Mouse (Mus musculus) cerebral cortex, adult 2 months (tissue): ENCODE measurements around the gene Cxadr.

Source experiments
- WGBS: fragments of 180-500 bp; shearing (Covaris S2); methylation state at CpG from one replicate; pipeline ENCODE4 v1.1.7; 2018; 5-methylcytosine and 5-hydroxymethylcytosine counted together

The Cxadr gene

GRCm38 (mm10) chr16:78307476-78308192, 6.3 kb downstream of the Cxadr start:
- WGBS = 92% methylated on average over 16 of the region's 16 CpGs

GRCm38 (mm10) chr16:78309258-78309657, 8.0 kb downstream of the Cxadr start:
- WGBS = 84% methylated on average over 6 of the region's 6 CpGs

- WGBS = 27% methylated on average over 16 of the region's 16 CpGs
Measured at GRCm38 (mm10) chr16:78313135-78313887, 12.0 kb downstream of the Cxadr start.

GRCm38 (mm10) chr16:78314026-78314425, 12.7 kb downstream of the Cxadr start:
- WGBS = 32% methylated on average over 6 of the region's 6 CpGs

GRCm38 (mm10) chr16:78316849-78317248, 15.6 kb downstream of the Cxadr start:
- 55% methylated on average over 9 of the region's 9 CpGs for WGBS

- WGBS = 38% methylated on average over 7 of the region's 7 CpGs
Measured at GRCm38 (mm10) chr16:78317960-78318359, 16.7 kb downstream of the Cxadr start.

GRCm38 (mm10) chr16:78319711-78320110, 18.4 kb downstream of the Cxadr start:
- 80% methylated on average over 7 of the region's 7 CpGs for WGBS

GRCm38 (mm10) chr16:78321559-78321958, 20.3 kb downstream of the Cxadr start:
- WGBS = 9% methylated on average over 7 of the region's 7 CpGs

- 22% methylated on average over 7 of the region's 7 CpGs for WGBS
Measured at GRCm38 (mm10) chr16:78322140-78322539, 20.9 kb downstream of the Cxadr start.

GRCm38 (mm10) chr16:78325972-78326848, 24.9 kb downstream of the Cxadr start:
- 76% methylated on average over 27 of the region's 27 CpGs for WGBS

GRCm38 (mm10) chr16:78327562-78327961, 26.3 kb downstream of the Cxadr start:
- 67% methylated on average over 7 of the region's 7 CpGs for WGBS

- WGBS = 91% methylated on average over 12 of the region's 12 CpGs
Measured at GRCm38 (mm10) chr16:78327999-78328398, 26.7 kb downstream of the Cxadr start.

GRCm38 (mm10) chr16:78337226-78337625, 35.9 kb downstream of the Cxadr start:
- 63% methylated on average over 8 of the region's 8 CpGs for WGBS

- 59% methylated on average over 4 of the region's 4 CpGs for WGBS
Measured at GRCm38 (mm10) chr16:78341356-78341755, 40.1 kb downstream of the Cxadr start.

- 66% methylated on average over 5 of the region's 5 CpGs for WGBS
Measured at GRCm38 (mm10) chr16:78342767-78343166, 41.5 kb downstream of the Cxadr start.

GRCm38 (mm10) chr16:78343792-78344191, 42.5 kb downstream of the Cxadr start:
- WGBS = 42% methylated on average over 6 of the region's 6 CpGs

- WGBS = 82% methylated on average over 2 of the region's 2 CpGs
Measured at GRCm38 (mm10) chr16:78346662-78347327, 45.5 kb downstream of the Cxadr start.

- 86% methylated on average over 13 of the region's 13 CpGs for WGBS
Measured at GRCm38 (mm10) chr16:78347328-78347926, 46.1 kb downstream of the Cxadr start.

GRCm38 (mm10) chr16:78357757-78358156, 56.5 kb downstream of the Cxadr start:
- WGBS = 92% methylated on average over 3 of the region's 3 CpGs

GRCm38 (mm10) chr16:78361466-78361865, 60.2 kb downstream of the Cxadr start:
- 95% methylated on average over 4 of the region's 4 CpGs for WGBS

GRCm38 (mm10) chr16:78364554-78364953, 63.3 kb downstream of the Cxadr start:
- 94% methylated on average over 7 of the region's 9 CpGs for WGBS
